Mouse (Mus musculus) CD4-positive, CD25-positive, alpha-beta regulatory T cell (primary cell): ENCODE results near the gene Kif2a. TPM values are rescaled to one million over a fixed set of nuclear protein-coding genes. Genes with fewer than 3 reads are reported as not detected.

ENCODE experiments used
- polyA plus RNA-seq: library from polyadenylated mRNA; unstranded; fragments of 100-300 nt; shearing (Covaris generic); gene quantifications from one replicate; pipeline ENCODE4 v1.2.1, GENCODE M21; 2017

Gene Kif2a
- polyA plus RNA-seq = 8.8 TPM

GRCm38 (mm10) chr13:107021461-107022265, at the start of gene Kif2a:
Gene Kif2a (minus strand): TSS chr13:107022126.

DNA sequence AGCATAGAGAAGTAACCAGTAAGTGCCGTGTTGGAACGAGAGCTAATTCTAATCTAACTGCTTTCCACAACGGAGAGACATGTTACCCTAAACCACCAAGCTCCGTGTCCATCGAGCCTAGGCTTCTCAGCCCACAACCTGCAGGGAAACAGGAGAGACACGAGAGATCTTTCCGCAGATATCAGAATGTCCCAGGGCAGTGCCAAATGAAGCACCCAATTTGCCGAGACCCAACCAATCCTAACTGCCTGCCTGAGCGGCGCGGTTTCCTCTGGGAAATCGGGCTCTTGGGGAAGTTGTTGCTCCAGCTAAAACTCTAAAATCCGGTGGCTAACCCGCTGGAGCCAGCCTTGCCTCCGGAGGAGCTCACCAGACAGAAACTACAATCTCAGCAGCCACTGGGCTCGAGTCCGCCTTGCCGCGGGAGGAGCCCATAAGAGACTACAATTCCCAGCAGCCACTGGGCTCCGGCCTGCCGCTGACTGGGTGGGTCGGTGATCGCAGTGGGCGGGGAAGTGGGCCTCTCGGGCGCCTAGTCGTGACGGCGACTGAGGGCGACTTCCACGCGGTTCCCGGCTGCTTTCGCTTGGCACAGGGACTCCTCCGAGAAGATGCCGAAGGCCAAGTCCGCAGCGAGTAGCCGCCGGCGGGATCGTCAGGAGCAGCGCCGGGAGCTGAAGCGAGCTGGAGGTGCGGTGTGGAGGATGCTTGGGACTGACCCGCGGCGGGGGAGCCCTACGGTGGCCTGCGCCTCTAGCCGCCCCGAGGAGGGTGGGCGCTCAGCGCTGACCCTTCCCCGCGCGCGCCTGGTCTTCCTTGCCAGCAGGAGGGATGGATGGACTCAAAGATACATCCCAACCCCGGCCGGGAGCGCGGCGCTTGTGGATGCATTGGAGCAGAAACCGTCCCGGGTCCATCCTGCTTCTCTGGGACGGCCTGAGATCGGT, 75.1 kb downstream of the Kif2a start, which contains the start of gene Dimt1:
Gene Dimt1 (plus strand): TSS at position 534 of the 947 bp plus-strand sequence.

DNA sequence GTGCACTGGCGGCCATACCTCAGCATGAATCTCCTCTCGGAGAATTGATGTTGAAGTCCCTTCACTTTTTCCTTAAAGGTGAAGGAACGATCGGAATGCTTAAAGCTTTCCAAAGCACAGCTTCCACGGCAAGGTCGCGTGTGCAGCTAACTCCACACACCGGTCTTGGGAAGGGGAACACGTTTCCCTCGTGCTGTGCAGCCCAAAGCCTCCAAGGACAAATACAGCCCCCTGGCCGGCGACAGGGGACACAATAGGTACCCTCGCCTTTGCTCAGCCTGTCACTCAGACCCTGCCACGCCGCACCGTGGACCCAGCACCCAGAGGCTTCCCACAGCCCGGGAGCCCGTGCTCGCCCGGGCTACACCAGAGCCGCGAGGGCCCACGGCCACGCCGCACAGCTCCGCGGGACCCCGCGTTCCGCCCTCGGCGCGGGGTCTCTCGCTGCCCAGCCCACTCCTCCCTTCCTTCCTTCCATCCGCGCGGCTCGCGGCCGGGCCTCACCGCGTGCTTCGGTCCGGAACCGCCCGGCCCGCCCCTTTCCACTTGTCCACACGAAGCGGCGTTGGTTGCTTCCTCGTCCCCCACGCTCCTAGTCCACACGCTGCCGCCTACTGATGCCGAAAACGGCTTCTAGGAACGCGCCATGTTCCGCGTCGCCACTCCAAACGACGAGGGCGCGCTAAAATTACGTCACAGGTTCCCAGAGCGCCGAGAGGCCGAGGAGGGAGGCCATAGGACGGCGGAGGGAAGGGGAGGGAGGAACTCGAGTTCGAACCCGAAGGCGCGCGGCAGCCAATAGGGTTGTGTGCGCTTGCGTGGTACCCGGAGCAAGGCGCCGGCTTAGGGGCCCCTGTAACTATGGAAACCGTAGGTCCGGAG, 85.4 kb downstream of the Kif2a start, which contains the start of gene Ipo11:
Gene Ipo11 (minus strand): TSS at position 703 of the 882 bp plus-strand sequence.

Other genes with a start within 250 kb of the Kif2a start
- gene Ipo11, start 85.2 kb downstream of the Kif2a start, polyA plus RNA-seq = 28.9 TPM
- gene Dimt1, start 75.0 kb downstream of the Kif2a start, polyA plus RNA-seq = 32.9 TPM